Mouse (Mus musculus) heart, adult 2 months (tissue): ENCODE results near the gene Ofcc1. TPM values are rescaled to one million over a fixed set of nuclear protein-coding genes. Genes with fewer than 3 reads are reported as not detected.

Experiments
- DNase-seq, 2 experiments: peaks; one replicate each; pipeline ENCODE4 v3.0.0; 2021
- H3K27ac ChIP-seq: fragments of 200-600 bp; 2 replicates; pipeline ENCODE4 v1.8.1; 2022
- H3K27me3 ChIP-seq: fragments of 200-500 bp; 2 replicates; pipeline ENCODE4 v1.6.1; 2012; ENCODE audit warnings: mild to moderate bottlenecking, low read length, inconsistent platforms, mixed read lengths; ENCODE audit not compliant: control insufficient read depth, insufficient read depth
- H3K36me3 ChIP-seq: fragments of 200-500 bp; 2 replicates; pipeline ENCODE4 v1.6.1; 2012; ENCODE audit warnings: low read length, inconsistent platforms; ENCODE audit not compliant: control insufficient read depth, insufficient read depth
- H3K4me1 ChIP-seq: fragments of 200-500 bp; 2 replicates; pipeline ENCODE4 v1.6.1; 2011; ENCODE audit warnings: low read length; ENCODE audit not compliant: control insufficient read depth, insufficient read depth
- H3K4me3 ChIP-seq: fragments of 200-600 bp; 2 replicates; pipeline ENCODE4 v1.8.1; 2022
- H3K79me2 ChIP-seq: fragments of 200-500 bp; replicated peaks from 2 replicates; pipeline ENCODE4 v1.6.1; 2012; ENCODE audit warnings: mild to moderate bottlenecking, inconsistent platforms, low read length, moderate library complexity, mixed read lengths; ENCODE audit not compliant: control insufficient read depth, insufficient read depth
- H3K9ac ChIP-seq: fragments of 200-500 bp; 2 replicates; pipeline ENCODE4 v1.6.1; 2012; ENCODE audit warnings: low read depth, mild to moderate bottlenecking, control low read depth, inconsistent platforms, low read length, mixed read lengths
- CTCF ChIP-seq: fragments of 200-600 bp; IDR thresholded peaks from 2 replicates; pipeline ENCODE4 v1.8.1; 2022; ENCODE audit warnings: antibody characterized with exemption, mild to moderate bottlenecking, moderate library complexity
- EP300 ChIP-seq: fragments of 200-500 bp; IDR thresholded peaks from 2 replicates; pipeline ENCODE4 v1.6.1; 2011; ENCODE audit warnings: low read depth, low read length, control low read depth; ENCODE audit not compliant: insufficient read depth
- POLR2A ChIP-seq: fragments of 200-500 bp; IDR thresholded peaks from 2 replicates; pipeline ENCODE4 v1.6.1; 2011; ENCODE audit warnings: mild to moderate bottlenecking, low read depth, low read length, control low read depth; ENCODE audit not compliant: insufficient read depth
- WGBS: fragments of 180-500 bp; shearing (Covaris S2); methylation state at CpG from one replicate; pipeline ENCODE4 v1.1.7; 2018; 5-methylcytosine and 5-hydroxymethylcytosine counted together
- intact Hi-C: fragments of 180-260 bp; cut with DNase I; formaldehyde crosslinking; loops from one replicate; pipeline ENCODE4 v1.15.1; 2025
- polyA plus RNA-seq: library from polyadenylated mRNA; depleted of rRNA; stranded (reverse); fragments of >200 nt; gene quantifications from 2 replicates; pipeline ENCODE4 v1.2.3, GENCODE M21; 2012
- total RNA-seq, 2 experiments: library from RNA; stranded (reverse); gene quantifications; 2 replicates each; pipeline ENCODE4 v1.2.3; 2021

Gene Ofcc1
- total and polyA plus RNA-seq, 3 experiments, result 0.11 TPM; not detected in 2

- intact Hi-C loops, result no loop called here
- no peaks in the 10 kb centered on the region for H3K27me3 ChIP-seq
- no peaks in the 10 kb centered on the region for H3K4me1 ChIP-seq
- 79% methylated on average over 5 of the region's 5 CpGs for WGBS
- no peak overlapping the region for H3K27ac ChIP-seq
- no peaks in the 10 kb centered on the region for H3K79me2 ChIP-seq
- no peak overlapping the region for H3K9ac ChIP-seq
- no peak overlapping the region for H3K4me3 ChIP-seq
- no peak for DNase-seq
- no peaks in the 10 kb centered on the region for H3K36me3 ChIP-seq
- TF ChIP-seq CTCF, result no peak
- TF ChIP-seq POLR2A, result no peak
- TF ChIP-seq EP300, result no peak
Observed at GRCm38 (mm10) chr13:40280616-40281015, 80.6 kb downstream of the Ofcc1 start.

DNA sequence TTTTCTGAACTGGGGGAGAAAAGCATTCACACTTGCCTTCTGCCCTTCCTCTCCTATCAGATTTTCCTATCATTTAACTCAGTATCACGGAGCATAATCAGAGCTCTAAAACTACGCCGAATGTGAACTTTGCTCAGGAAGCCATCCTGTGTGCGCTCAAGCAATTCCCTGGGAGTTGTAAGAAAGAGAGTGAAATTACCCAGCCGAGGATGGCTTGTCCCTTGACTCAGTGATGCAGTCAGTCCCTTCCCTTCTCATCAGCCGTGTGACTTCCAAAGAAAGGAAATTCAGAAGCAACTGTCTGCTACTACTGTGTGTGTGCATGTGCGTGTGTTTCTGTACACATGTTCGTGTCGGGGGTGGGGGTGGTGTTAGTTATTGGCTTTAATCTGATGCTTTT is 93.7 kb downstream of the Ofcc1 start:
- no peak for DNase-seq
- 85% methylated on average over 9 of the region's 9 CpGs for WGBS
- Histone ChIP-seq H3K9ac (no peak overlapping the region), H3K4me1 (no peaks in the 10 kb centered on the region), H3K36me3 (no peaks in the 10 kb centered on the region), H3K27me3 (no peaks in the 10 kb centered on the region), H3K4me3 (no peak overlapping the region), H3K27ac (no peak overlapping the region), H3K79me2 (no peaks in the 10 kb centered on the region)
- no peak for TF ChIP-seq POLR2A
- TF ChIP-seq CTCF, result no peak
- no peak for TF ChIP-seq EP300
- intact Hi-C loops, result no loop called here

DNA sequence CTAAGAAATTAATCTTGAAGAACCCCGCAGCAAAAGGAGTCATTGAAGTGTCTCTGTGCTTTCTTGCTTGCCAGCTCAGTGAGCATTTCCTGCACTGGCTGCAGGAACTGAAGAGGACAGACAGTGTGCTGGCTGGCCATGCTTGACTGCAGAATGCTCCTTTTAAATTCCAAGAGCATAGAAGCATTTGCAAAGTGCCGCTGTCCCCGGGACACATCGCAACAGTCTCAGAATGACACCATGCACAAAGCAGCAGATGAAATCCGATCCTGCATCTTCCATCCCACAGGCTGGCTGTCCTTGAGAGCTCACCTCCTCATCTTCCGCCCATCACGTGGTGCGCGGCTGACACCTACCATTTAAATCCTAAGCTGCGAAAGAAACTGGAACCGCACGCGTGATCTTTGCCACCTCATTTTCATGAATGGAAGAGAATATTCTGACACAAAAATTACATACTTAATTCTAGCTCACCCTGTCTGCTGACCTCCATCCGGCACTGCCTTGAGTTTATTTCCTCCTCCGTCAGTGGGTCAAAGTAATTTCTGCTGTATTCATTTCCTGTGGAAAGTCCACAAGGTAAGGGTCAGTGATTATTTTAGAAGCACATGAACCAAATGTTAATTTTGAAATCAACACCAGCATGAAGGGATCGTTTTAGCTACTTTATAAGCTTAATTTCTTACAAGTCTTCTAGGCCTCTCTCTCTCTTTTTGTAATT is 98.0 kb downstream of the Ofcc1 start:
- Histone ChIP-seq H3K4me3 (no peak overlapping the region), H3K4me1 (no peaks in the 10 kb centered on the region), H3K36me3 (no peaks in the 10 kb centered on the region), H3K27ac (no peak overlapping the region), H3K79me2 (no peaks in the 10 kb centered on the region), H3K27me3 (no peaks in the 10 kb centered on the region), H3K9ac (no peak overlapping the region)
- WGBS, result 64% methylated on average over 16 of the region's 16 CpGs
- no peak for TF ChIP-seq CTCF
- no peak for TF ChIP-seq EP300
- TF ChIP-seq POLR2A, result no peak
- intact Hi-C loops, result no loop called here
- DNase-seq, result no peak

GRCm38 (mm10) chr13:40258757-40259156 is 102.5 kb downstream of the Ofcc1 start:
- no peak overlapping the region for H3K4me3 ChIP-seq
- H3K27me3 ChIP-seq, result no peaks in the 10 kb centered on the region
- no peak for DNase-seq
- H3K4me1 ChIP-seq, result no peaks in the 10 kb centered on the region
- WGBS, result 66% methylated on average over 5 of the region's 5 CpGs
- H3K27ac ChIP-seq, result no peak overlapping the region
- no peak for TF ChIP-seq POLR2A
- no peak for TF ChIP-seq CTCF
- no peak for TF ChIP-seq EP300
- no peaks in the 10 kb centered on the region for H3K36me3 ChIP-seq
- H3K9ac ChIP-seq, result no peak overlapping the region
- intact Hi-C loops, result no loop called here
- no peaks in the 10 kb centered on the region for H3K79me2 ChIP-seq

- no peaks in the 10 kb centered on the region for H3K79me2 ChIP-seq
- H3K36me3 ChIP-seq, result no peaks in the 10 kb centered on the region
- H3K4me3 ChIP-seq, result no peak overlapping the region
- no peak overlapping the region for H3K27ac ChIP-seq
- H3K27me3 ChIP-seq, result no peaks in the 10 kb centered on the region
- intact Hi-C loops, result no loop called here
- no peak for DNase-seq
- no peak for TF ChIP-seq EP300
- H3K4me1 ChIP-seq, result no peaks in the 10 kb centered on the region
- WGBS, result 70% methylated on average over 6 of the region's 6 CpGs
- no peak overlapping the region for H3K9ac ChIP-seq
Observed at GRCm38 (mm10) chr13:40243821-40244220, 117.4 kb downstream of the Ofcc1 start.

DNA sequence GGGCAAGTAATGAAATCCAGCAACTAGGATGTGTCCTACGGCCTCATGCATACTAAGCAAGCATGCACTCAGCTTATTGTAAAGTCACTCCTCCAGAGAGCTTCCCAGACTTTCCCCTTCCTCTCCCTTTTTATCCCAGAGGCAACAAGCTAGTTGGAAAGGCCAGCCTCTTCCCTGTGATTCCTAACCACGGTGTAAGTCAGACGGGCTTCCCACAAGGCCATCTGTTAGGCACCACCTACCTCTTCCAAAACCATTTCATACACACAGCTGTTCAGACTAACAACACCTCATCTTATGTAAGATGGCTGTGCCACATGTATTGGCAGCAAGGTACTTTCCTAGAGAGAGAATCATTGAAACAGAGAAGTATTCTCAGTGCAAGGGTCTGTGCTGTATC is 124.9 kb downstream of the Ofcc1 start:
- intact Hi-C loops, result no loop called here
- 67% methylated on average over 3 of the region's 3 CpGs for WGBS
- Histone ChIP-seq H3K4me1 (no peaks in the 10 kb centered on the region), H3K79me2 (no peaks in the 10 kb centered on the region), H3K36me3 (no peaks in the 10 kb centered on the region), H3K27ac (no peak overlapping the region), H3K27me3 (no peaks in the 10 kb centered on the region), H3K9ac (no peak overlapping the region), H3K4me3 (no peak overlapping the region)
- no peak for DNase-seq
- TF ChIP-seq EP300, result no peak
- TF ChIP-seq POLR2A, result no peak
- TF ChIP-seq CTCF, result no peak
